Mouse (Mus musculus): ENCODE measurements around the gene Ndufs4. TPM values are rescaled to one million over a fixed set of nuclear protein-coding genes. Genes with fewer than 3 reads are reported as not detected.

Gene Ndufs4
- polyA plus RNA-seq, 1 experiment from 2014 or later, result 275 TPM

DNA sequence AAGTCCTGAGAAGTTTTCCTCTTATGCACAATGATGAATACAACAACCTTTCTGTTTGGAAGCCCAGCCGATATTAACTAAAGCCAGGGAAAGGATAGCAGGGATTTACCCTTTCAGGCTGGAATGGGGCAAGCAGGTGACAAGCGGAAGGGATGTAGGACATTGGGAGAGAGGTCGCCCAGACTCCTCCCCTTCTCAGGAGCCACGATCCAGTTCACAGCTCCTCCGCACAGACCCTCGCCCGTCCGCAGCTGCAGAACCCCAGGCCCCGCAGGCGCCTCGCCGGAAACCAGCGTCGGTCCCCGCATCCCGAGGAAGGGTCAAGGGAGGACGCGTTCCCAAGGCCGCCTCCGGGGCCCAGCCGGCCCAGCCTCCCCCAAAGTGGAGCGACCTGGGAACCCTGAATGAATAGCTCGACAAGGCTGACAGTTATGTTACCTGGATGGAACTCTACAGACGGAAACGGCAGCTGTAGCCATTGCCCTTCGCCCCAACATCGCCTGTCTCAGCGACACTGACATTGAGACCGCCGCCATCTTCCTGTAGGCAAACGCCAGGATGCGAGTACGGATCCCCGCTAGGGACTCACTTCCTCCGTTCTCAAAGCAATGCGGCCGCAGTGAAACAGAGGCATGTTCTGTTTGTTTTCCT lies 412 bp downstream of the Ndufs4 start:
- H3K36me3 ChIP-seq, result peaks cover 9% of the 10 kb centered on the region
- H3K9me3 ChIP-seq (replicated peaks), result no peaks in the 10 kb centered on the region
- no peaks in the 10 kb centered on the region for H3K27me3 ChIP-seq (ENCODE audit: low read depth, poor library complexity, severe bottlenecking)
- peak overlapping the region; percentile 96 for H3K4me3 ChIP-seq
- WGBS, result under 1% methylated on average over 37 of the region's 37 CpGs
- DNase-seq (ENCODE audit: low spot score), result peak; percentile 93
- peaks cover 9% of the 10 kb centered on the region for H3K4me1 ChIP-seq
- peak overlapping the region; percentile 93 for H3K27ac ChIP-seq

DNA sequence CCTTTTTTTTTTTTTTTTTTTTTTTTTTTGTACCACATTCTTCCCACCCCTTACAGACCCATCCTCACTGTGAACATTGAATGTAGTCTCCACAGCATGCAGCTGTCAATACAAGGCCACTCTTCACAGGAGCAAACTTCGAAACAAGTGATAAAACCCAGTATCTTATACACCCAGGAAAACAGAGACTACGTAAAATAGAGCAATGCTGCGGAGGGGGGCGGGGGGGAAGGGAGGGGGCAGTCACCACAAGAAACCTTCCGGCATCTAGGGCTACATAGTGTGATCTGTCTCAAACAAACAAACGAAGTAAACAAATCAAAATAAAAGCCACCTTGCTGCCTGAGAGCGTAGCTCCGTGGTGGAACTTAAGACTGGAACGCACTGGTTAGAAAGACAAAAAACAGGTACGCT lies 977 bp downstream of the Ndufs4 start:
- Histone ChIP-seq H3K9me3 (replicated peaks) (no peaks in the 10 kb centered on the region), H3K27me3 (ENCODE audit: low read depth, poor library complexity, severe bottlenecking) (no peaks in the 10 kb centered on the region), H3K4me1 (peaks cover 9% of the 10 kb centered on the region), H3K4me3 (peak overlapping the region; percentile 96), H3K27ac (peak overlapping the region; percentile 93), H3K36me3 (peaks cover 15% of the 10 kb centered on the region)
- DNase-seq (ENCODE audit: low spot score), result no peak
- WGBS, result 10% methylated on average over 10 of the region's 10 CpGs

DNA sequence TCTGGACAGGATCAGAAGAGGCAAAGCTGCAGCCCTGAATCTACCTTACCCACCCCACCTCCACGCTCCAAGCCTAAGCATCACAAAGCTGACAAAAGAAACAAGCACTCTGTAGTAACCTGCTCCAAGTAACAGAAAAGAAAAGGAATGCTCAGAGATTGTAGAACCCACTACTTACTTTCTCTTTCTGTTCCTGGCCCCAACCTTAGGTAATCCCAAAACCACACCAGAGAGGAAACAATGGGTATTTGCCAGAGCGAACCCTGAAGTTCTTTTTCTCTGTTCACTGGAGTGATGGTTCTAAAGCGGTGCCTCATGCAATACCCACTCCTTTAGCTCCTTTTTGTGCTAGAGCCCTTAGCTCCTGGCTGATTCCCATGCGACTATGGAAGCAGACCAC lies 11.5 kb downstream of the Ndufs4 start:
- WGBS, result 91% methylated on average over 4 of the region's 4 CpGs

DNA sequence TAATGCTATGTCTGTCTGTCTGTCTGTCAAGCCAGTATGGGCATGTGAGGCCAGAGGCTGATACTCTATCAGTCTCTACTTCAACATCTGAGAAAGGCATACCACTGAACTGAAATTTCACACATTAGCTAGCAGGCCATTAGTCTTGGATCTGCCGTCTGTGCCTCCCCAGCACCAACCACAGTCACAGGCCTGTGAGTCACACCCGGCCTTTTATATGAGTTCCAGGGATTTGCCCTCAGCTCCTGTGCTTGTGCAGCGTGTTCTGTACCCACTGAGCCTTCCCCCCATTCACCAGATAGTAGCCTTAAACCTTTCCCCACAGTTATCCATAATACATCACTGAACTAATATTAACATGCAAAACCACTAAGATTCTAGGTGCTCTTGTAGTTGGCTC lies 26.0 kb downstream of the Ndufs4 start:
- no peak for DNase-seq (ENCODE audit: low spot score)
- WGBS, result 73% methylated on average over 3 of the region's 3 CpGs
- no peak overlapping the region for H3K4me3 ChIP-seq
- no peaks in the 10 kb centered on the region for H3K4me1 ChIP-seq
- peaks cover 7% of the 10 kb centered on the region for H3K36me3 ChIP-seq
- H3K27ac ChIP-seq, result no peak overlapping the region
- H3K9me3 ChIP-seq (replicated peaks), result no peaks in the 10 kb centered on the region
- no peaks in the 10 kb centered on the region for H3K27me3 ChIP-seq (ENCODE audit: low read depth, poor library complexity, severe bottlenecking)

More for the DNA sequence above, 11.5 kb downstream of the Ndufs4 start:
- Histone ChIP-seq H3K4me1 (no peaks in the 10 kb centered on the region; the same call in 1 of the 2 replicates), H3K9me3 (replicated peaks) (no peaks in the 10 kb centered on the region), H3K27me3 (ENCODE audit: low read depth, poor library complexity, severe bottlenecking) (no peaks in the 10 kb centered on the region), H3K27ac (no peak overlapping the region), H3K36me3 (peaks cover 31% of the 10 kb centered on the region), H3K4me3 (no peak overlapping the region)
- no peak for DNase-seq (ENCODE audit: low spot score)

DNA sequence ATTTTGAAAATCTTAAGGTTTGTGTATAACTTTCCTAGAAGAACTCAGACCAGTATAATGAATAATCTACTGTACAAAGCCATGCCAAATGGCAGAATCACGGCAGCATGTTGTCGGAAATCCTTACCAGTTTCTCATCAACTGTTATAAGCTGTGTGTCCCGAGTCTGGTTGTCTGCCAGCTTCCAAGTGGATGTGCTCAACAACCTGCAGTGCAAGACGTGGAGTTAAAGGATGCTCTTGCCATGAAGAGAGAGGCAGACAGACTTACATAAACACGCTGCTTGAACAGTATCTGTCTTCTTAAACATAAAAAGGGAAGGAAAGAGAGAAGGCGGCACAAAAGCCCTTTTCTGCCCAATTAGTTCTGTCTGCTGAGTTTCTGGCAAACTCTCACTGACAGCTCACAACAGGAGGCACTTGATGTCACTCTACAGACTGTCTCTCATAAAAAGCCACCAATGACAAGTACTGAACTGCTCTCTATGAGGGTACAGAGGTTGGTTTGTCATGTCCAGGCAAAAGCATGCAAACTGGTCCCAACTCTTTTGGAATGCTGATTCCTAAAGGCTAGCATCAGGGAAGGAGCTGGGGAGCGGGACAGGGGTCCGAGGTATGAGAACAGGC lies 36.6 kb downstream of the Ndufs4 start:
- Histone ChIP-seq H3K4me1 (peaks cover 3% of the 10 kb centered on the region; the same call in 1 of the 2 replicates), H3K9me3 (replicated peaks) (no peaks in the 10 kb centered on the region), H3K36me3 (no peaks in the 10 kb centered on the region), H3K27ac (no peak overlapping the region), H3K27me3 (ENCODE audit: low read depth, poor library complexity, severe bottlenecking) (no peaks in the 10 kb centered on the region), H3K4me3 (no peak overlapping the region)
- 88% methylated on average over 8 of the region's 8 CpGs for WGBS
- DNase-seq (ENCODE audit: low spot score), result no peak

DNA sequence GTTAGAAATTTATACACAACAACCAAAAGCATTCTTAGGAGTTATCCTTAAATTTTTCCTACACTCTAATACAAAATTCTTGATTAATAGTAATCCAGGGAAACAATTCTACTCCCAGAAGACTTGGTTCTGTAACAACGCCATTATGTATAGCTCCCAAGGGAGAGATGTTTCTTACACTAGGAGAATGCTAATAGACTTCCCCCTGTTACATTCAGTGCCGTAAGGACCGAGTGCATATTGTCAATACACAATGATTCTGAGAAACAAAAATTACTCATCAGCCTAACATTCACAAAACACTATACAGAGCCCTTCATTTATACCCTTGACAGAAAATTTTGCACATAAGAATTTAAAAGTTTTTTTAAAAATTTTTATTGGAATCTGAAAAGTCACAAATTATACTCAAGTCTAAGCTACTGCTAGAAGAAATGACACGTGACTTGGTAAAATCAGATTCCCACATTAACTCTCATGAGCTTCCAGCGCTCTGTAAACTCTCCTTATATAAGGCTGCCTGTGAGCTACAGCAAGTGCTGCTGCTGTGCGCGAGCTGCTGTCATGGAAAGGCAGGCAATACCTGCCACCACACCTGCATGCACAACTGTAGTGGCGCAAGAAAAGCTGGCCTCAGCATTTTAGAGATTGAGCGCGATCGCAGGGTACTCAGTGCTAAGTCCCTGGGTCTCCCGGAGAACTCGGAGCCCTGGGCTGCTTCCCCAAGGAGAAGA lies 42.9 kb downstream of the Ndufs4 start:
- DNase-seq (ENCODE audit: low spot score), result no peak
- WGBS, result 79% methylated on average over 13 of the region's 13 CpGs
- H3K9me3 ChIP-seq (replicated peaks), result no peaks in the 10 kb centered on the region
- H3K27ac ChIP-seq, result no peak overlapping the region
- no peaks in the 10 kb centered on the region for H3K36me3 ChIP-seq
- H3K27me3 ChIP-seq (ENCODE audit: low read depth, poor library complexity, severe bottlenecking), result no peaks in the 10 kb centered on the region
- H3K4me1 ChIP-seq, result peaks cover 5% of the 10 kb centered on the region; the same call in 1 of the 2 replicates
- no peak overlapping the region for H3K4me3 ChIP-seq

DNA sequence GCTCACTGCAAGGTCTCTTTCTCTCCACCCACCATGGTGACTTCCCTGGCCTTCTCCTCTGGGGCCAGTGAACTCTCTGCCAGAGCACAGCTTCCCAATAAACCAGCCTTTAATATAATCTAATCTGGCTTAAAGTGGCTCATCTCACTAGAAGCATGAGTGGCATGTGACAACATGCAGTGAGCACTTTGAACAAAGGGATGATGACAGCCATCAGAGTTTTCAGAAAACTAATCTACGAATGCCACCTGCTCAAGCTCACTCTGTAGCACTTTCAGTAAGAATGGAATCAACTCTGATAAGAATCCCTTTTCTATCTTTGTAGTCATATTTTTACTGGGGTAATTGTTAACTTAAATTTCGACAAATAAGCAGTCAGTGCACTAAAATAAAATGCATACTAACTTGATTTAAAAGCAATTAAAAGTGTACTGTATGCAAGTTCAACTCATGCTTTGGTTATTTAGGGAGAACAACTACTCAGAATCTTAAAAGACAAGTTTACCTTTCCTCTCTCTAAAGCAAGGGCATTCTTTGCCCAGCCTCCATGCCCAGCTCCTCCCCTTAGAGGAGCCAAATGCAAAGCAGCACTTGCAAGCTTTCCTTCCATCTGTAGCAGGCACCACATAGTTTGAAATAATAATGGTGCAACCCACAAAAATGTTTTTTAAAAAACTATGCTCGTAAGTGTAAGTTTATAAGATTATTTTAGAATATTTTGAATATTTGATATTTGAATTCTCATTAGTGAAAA lies 43.7 kb downstream of the Ndufs4 start:
- H3K4me3 ChIP-seq, result no peak overlapping the region
- DNase-seq (ENCODE audit: low spot score), result no peak
- peaks cover 5% of the 10 kb centered on the region; the same call in 1 of the 2 replicates for H3K4me1 ChIP-seq
- H3K9me3 ChIP-seq (replicated peaks), result no peaks in the 10 kb centered on the region
- H3K27me3 ChIP-seq (ENCODE audit: low read depth, poor library complexity, severe bottlenecking), result no peaks in the 10 kb centered on the region
- WGBS, result 81% methylated on average over 3 of the region's 3 CpGs
- H3K36me3 ChIP-seq, result no peaks in the 10 kb centered on the region
- H3K27ac ChIP-seq, result no peak overlapping the region

DNA sequence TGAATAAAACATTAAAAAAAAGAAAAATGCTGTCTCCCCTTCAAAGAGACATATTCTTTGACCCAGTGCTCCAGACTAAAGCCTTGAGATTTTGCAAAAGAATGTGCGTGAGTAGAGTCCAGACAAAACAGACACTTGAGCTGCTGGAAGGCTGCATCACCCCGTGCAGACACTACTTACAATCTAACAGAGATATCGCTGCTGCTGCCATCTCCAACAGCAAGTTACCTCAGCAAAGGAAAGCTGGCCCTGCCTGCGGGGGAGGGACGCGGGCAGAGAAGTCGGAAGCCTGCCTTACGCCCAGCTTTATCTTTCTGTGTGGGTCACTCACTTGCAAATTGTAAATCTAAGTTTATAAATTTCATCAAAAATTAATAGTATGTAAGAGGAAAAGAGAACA lies 45.1 kb downstream of the Ndufs4 start:
- Histone ChIP-seq H3K4me3 (no peak overlapping the region), H3K4me1 (peaks cover 5% of the 10 kb centered on the region; the same call in 1 of the 2 replicates), H3K9me3 (replicated peaks) (no peaks in the 10 kb centered on the region), H3K27me3 (ENCODE audit: low read depth, poor library complexity, severe bottlenecking) (no peaks in the 10 kb centered on the region), H3K27ac (no peak overlapping the region), H3K36me3 (no peaks in the 10 kb centered on the region)
- no peak for DNase-seq (ENCODE audit: low spot score)
- 39% methylated on average over 8 of the region's 8 CpGs for WGBS

DNA sequence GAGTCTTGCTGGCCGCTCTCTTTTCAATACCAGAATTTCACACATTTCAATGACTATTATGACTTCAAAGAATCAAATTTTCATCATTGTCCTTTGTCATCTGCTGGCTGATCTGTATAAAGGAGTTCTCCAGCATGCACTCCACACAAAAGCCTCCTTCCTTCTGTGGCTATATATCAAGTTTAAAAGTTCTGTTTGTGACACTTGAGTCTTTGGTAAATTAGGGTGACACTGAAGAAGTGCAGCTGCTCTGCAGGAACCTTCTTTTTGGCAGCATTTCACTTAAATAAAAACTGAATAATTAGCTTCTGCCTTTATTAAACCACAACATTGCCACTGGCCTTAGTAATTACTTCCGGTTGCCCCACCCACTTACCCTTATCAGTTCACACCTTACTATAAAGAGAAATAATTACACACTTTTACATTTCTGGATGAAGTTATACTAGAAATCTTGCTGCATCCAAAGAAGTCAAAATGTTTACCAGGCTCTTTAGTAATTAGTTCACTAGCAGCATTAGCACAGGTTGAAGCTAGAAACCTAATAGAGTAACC lies 68.1 kb downstream of the Ndufs4 start:
- Histone ChIP-seq H3K9me3 (replicated peaks) (no peaks in the 10 kb centered on the region), H3K4me3 (no peak overlapping the region), H3K27me3 (ENCODE audit: low read depth, poor library complexity, severe bottlenecking) (no peaks in the 10 kb centered on the region), H3K27ac (no peak overlapping the region), H3K4me1 (no peaks in the 10 kb centered on the region), H3K36me3 (peaks cover 14% of the 10 kb centered on the region)
- WGBS, result 78% methylated on average over 2 of the region's 2 CpGs
- DNase-seq (ENCODE audit: low spot score), result no peak

DNA sequence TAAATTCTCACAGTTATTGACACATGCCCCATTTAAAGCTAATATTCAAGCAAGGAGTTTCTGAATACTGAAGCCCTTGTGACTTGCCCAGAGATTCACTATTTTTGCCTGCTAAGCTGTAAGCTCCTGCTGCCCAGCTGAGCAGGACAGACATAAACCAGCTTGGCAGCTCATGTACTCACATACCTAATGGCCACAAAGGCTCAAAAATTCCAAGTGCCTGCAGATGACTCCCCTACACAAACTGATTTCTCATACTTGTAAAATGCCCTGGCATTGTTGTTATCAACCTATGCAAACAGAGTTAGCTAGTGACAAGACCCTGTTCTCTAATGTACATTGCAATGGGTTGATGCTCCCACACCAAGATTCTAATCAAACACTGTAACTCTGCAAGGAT lies 68.9 kb downstream of the Ndufs4 start:
- no peaks in the 10 kb centered on the region for H3K27me3 ChIP-seq (ENCODE audit: low read depth, poor library complexity, severe bottlenecking)
- no peaks in the 10 kb centered on the region for H3K9me3 ChIP-seq (replicated peaks)
- DNase-seq (ENCODE audit: low spot score), result no peak

DNA sequence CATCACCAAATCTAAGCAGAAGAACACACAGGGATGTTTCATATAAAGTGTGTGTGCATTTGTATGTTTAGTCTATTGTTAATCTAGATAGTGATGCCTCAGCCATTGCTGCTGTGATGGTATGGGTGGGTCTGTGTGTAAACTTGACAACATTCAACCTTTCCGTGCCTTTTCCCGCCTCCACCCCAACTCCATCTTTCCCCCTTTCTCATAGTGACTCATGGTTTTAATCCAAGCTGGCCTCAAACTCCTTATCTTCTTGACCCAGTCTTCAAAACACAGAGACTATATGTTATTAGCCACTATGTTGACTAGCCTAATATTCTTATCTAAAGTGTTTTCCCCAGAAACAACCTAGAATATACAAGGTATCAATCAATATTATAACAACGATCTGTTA lies 72.7 kb downstream of the Ndufs4 start:
- Histone ChIP-seq H3K9me3 (replicated peaks) (no peaks in the 10 kb centered on the region), H3K27me3 (ENCODE audit: low read depth, poor library complexity, severe bottlenecking) (no peaks in the 10 kb centered on the region), H3K4me3 (no peak overlapping the region), H3K27ac (no peak overlapping the region), H3K36me3 (peaks cover 18% of the 10 kb centered on the region), H3K4me1 (no peaks in the 10 kb centered on the region)
- DNase-seq (ENCODE audit: low spot score), result no peak
- 95% methylated on average over 3 of the region's 3 CpGs for WGBS

More for the DNA sequence above, 68.9 kb downstream of the Ndufs4 start:
- Histone ChIP-seq H3K4me3 (no peak overlapping the region), H3K27ac (no peak overlapping the region), H3K36me3 (peaks cover 14% of the 10 kb centered on the region), H3K4me1 (no peaks in the 10 kb centered on the region)

DNA sequence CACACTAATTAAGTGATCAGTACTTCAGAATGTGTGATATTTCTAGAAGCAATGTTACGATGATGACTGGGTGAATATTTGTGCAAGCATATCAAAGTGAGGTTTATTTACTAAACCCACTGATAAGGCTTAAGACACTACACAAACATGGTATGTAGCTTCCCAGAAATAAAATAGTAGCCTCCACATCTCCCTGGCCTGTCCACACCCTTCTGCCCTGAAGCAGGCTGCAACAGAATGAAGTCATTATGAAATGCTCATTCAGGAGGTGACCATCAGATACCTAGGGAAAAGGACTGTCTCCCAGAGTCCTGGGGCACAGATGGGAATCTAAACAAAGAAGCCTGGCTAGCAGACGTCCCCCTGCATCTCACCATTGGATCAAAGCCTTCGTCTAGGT lies 73.1 kb downstream of the Ndufs4 start:
- Histone ChIP-seq H3K27me3 (ENCODE audit: low read depth, poor library complexity, severe bottlenecking) (no peaks in the 10 kb centered on the region), H3K27ac (no peak overlapping the region), H3K9me3 (replicated peaks) (no peaks in the 10 kb centered on the region), H3K4me3 (no peak overlapping the region), H3K4me1 (no peaks in the 10 kb centered on the region), H3K36me3 (peaks cover 18% of the 10 kb centered on the region)
- DNase-seq (ENCODE audit: low spot score), result no peak
- WGBS, result 81% methylated on average over 3 of the region's 3 CpGs

Data from limb, embryonic 10.5 days (tissue).